Mouse (Mus musculus) megakaryocyte, embryonic 14.5 days (primary cell): ENCODE measurements at regions not wholly inside any gene's neighbourhood (a gene's known extent, or its start where the extent isn't known, plus 50 kb on each side); places are given as distances from the start of the nearest gene placed in this dataset.

Experiments
- FLI1 ChIP-seq: IDR thresholded peaks from 2 replicates; pipeline ENCODE4 v1.6.1; 2012; ENCODE audit warnings: low read length, inconsistent platforms, mixed read lengths
- GATA1 ChIP-seq: IDR thresholded peaks from 3 replicates; pipeline ENCODE4 v1.6.1; 2012; ENCODE audit warnings: mixed read lengths, low read length, inconsistent platforms, borderline replicate concordance

DNA sequence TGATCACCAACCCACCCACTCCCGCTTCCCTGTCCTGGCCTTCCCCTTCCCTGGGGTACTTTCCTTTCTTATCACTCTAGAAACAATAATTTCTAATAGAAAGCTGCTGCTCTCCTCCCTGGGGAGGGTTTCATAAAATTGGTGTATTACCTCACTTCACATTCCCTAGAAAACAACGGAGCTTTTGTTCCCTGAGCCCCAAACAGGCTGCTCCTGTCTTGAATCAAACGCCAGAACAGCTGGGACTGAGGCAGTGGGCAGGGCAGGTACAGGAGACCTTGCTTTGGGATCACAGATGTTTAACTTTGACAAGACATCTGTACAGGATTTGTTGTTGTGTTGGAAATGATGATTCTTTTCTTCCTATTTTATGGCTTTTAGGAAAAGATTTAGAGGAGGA, 192.8 kb upstream of the Col8a1 start:
- TF ChIP-seq FLI1 (no peak), GATA1 (no peak)
